Mouse (Mus musculus): ENCODE data around the gene 1810049J17Rik.

DNA sequence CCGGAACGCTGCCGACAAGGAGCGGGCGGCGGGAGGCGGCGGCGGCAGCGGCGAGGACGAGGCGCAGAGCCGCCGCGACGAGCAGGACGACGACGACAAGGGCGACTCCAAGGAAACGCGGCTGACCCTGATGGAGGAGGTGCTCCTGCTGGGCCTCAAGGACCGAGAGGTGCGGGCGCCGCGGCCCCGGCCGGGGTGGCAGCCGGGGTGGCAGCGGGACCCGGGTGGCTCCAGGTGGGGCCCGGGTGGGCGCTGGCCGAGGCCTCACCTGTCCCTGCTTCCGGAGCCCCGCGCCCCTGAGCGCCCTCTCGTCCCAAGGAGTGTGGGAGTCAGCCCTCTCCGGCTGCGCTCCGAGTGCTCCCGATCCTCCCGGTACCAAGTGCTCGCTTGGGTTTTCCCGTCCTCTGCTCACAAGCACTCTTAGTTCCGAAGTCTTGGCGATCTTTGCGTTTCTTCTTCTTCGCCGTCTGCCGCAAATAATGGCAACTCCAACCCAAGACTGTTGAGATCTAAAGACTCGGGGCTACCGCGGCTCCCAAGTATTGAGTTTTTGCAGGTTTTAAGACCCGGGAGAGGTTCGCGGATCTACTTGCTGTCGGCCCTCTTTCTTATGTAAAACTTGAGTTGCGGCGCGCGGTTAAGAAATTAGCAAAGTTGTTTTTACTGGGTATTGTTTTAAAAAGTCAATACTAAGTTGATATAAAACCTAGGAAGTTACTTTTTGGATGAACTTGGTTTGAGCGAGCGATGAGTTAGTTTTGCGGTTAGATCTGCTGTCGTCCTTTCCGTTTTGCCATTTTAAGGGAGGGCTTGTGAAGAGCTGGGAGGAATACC, at the start of gene 1810049J17Rik:
- no peak for TF ChIP-seq E2F4 (IDR thresholded peaks at IDR 0.05; ENCODE audit: borderline replicate concordance, low read depth, low read length)
- no peak for TF ChIP-seq CTCF (IDR thresholded peaks at IDR 0.05 in 2 of 3, conservative IDR thresholded peaks at IDR 0.05 in 1 of 3; ENCODE audit: control insufficient read depth in 1 of 3, insufficient read depth in 1 of 3, low read depth in 2 of 3, low read length in 3 of 3, poor library complexity in 1 of 3, severe bottlenecking in 1 of 3)
- TF ChIP-seq RAD21 (IDR thresholded peaks at IDR 0.05; ENCODE audit: low read depth, low read length): no peak
- no peak for TF ChIP-seq MEF2A (IDR thresholded peaks at IDR 0.05; ENCODE audit: extremely low read depth, insufficient replicate concordance, low read depth, low read length, poor library complexity, severe bottlenecking)
- TF ChIP-seq POLR2A (IDR thresholded peaks at IDR 0.05; ENCODE audit: control insufficient read depth in 1 of 2, insufficient read depth in 1 of 2, low read depth in 1 of 2, low read length in 2 of 2, poor library complexity in 1 of 2): no peak
- TF ChIP-seq ETS1 (IDR thresholded peaks at IDR 0.05; ENCODE audit: low read depth, low read length): peak; percentile 60; the same call in 1 of the 2 replicates

Measured in MEL (cell line).